Mouse (Mus musculus) kidney, embryonic 16.5 days (tissue): ENCODE measurements around the gene Fxr1. TPM values are rescaled to one million over a fixed set of nuclear protein-coding genes. Genes with fewer than 3 reads are reported as not detected.
"Not testable (repeated sequence)": the region's sequence is repeated elsewhere in the genome, so short reads cannot be mapped to it uniquely, and the experiment has no call there.

Experiments
- ATAC-seq: fragments of 200-750 bp; cut with Nextera tagmentation; 2 replicates; pipeline ENCODE4 v1.8.0; 2017; ENCODE audit warnings: moderate TSS enrichment; ENCODE audit not compliant: low FRiP score, low TSS enrichment
- H3K27ac ChIP-seq: fragments of 300-500 bp; sonication (generic); 2 replicates; pipeline ENCODE4 v1.5.1; 2014; ENCODE audit warnings: low read length
- H3K27me3 ChIP-seq: fragments of 300-500 bp; sonication (generic); 2 replicates; pipeline ENCODE4 v1.6.1; 2014; ENCODE audit warnings: low read length, control low read depth, mixed read lengths; ENCODE audit not compliant: insufficient read depth
- H3K36me3 ChIP-seq: fragments of 300-500 bp; sonication (generic); 2 replicates; pipeline ENCODE4 v1.6.1; 2014; ENCODE audit warnings: low read length, control low read depth, mixed read lengths; ENCODE audit not compliant: insufficient read depth
- H3K4me1 ChIP-seq: fragments of 300-500 bp; sonication (generic); 2 replicates; pipeline ENCODE4 v1.6.1; 2014; ENCODE audit warnings: low read length, control low read depth, mixed read lengths; ENCODE audit not compliant: insufficient read depth
- H3K4me2 ChIP-seq: fragments of 300-500 bp; sonication (generic); replicated peaks from 2 replicates; pipeline ENCODE4 v1.6.1; 2014; ENCODE audit warnings: low read depth, low read length
- H3K4me3 ChIP-seq: fragments of 300-500 bp; sonication (generic); 2 replicates; pipeline ENCODE4 v1.5.1; 2014; ENCODE audit warnings: mild to moderate bottlenecking, low read length
- H3K9ac ChIP-seq: fragments of 300-500 bp; sonication (generic); replicated peaks from 2 replicates; pipeline ENCODE4 v1.6.1; 2014; ENCODE audit warnings: low read length
- H3K9me3 ChIP-seq: fragments of 300-500 bp; sonication (generic); 2 replicates; pipeline ENCODE4 v1.6.1; 2016; ENCODE audit warnings: low read length, control low read depth
- WGBS: fragments of 180-500 bp; shearing (Covaris S2); extraction: QIAGEN DNeasy Blood & Tissue Kit; methylation state at CpG from one replicate; pipeline ENCODE4 v1.1.7; 2014; 5-methylcytosine and 5-hydroxymethylcytosine counted together
- polyA plus RNA-seq: library from polyadenylated mRNA; unstranded; fragments of >200 nt; fragmentation: Nextera tagmentation; extraction: Ambion mirVana; gene quantifications from 2 replicates; pipeline ENCODE4 v1.2.1, GENCODE M21; 2015

Gene Fxr1
- polyA plus RNA-seq, 1 experiment from 2014 or later = 57.6 TPM

GRCm38 (mm10) chr3:34035706-34036105, 16.0 kb downstream of the Fxr1 start:
- Histone ChIP-seq H3K9ac (no peak overlapping the region), H3K4me1 (peaks cover 17% of the 10 kb centered on the region), H3K4me2 (no peak overlapping the region), H3K4me3 (no peak overlapping the region), H3K27me3 (no peaks in the 10 kb centered on the region), H3K36me3 (no peaks in the 10 kb centered on the region), H3K9me3 (no peaks in the 10 kb centered on the region), H3K27ac (peak overlapping the region; percentile 46; the same call in 1 of the 2 replicates)
- ATAC-seq = no peak
- 90% methylated on average over 3 of the region's 3 CpGs for WGBS

DNA sequence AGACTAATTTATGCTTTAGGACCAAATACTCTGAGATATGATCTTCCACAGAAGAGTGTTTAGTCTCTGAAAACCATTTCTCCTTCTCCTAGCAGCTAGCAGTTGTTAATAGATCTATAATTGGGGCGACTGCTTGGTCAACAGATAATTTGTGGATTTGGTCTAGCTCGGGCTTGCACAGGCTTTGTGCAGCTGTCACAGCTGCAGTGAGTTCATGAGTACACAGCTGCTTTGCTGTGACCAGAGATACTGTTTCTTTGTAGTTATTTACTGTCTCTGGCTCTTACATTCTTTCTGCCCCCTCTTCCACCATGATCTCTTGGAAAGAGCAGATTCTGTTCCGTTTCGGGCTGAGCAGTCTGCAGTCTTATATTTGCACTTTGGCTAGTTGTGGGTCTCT, 22.2 kb downstream of the Fxr1 start:
- ATAC-seq = no peak
- no peak overlapping the region for H3K4me2 ChIP-seq
- H3K36me3 ChIP-seq = peaks cover 23% of the 10 kb centered on the region
- no peak overlapping the region for H3K9ac ChIP-seq
- no peaks in the 10 kb centered on the region for H3K9me3 ChIP-seq
- 86% methylated on average over 4 of the region's 4 CpGs for WGBS
- H3K27ac ChIP-seq = no peak overlapping the region
- no peaks in the 10 kb centered on the region for H3K27me3 ChIP-seq
- no peaks in the 10 kb centered on the region for H3K4me1 ChIP-seq
- no peak overlapping the region for H3K4me3 ChIP-seq

GRCm38 (mm10) chr3:34062352-34062751, 42.6 kb downstream of the Fxr1 start:
- Histone ChIP-seq H3K4me1 (no peaks in the 10 kb centered on the region), H3K9me3 (no peaks in the 10 kb centered on the region), H3K27ac (no peak overlapping the region), H3K4me2 (no peak overlapping the region), H3K4me3 (no peak overlapping the region), H3K36me3 (peaks cover 28% of the 10 kb centered on the region), H3K9ac (no peak overlapping the region), H3K27me3 (no peaks in the 10 kb centered on the region)
- no peak for ATAC-seq
- 90% methylated on average over 2 of the region's 2 CpGs for WGBS

DNA sequence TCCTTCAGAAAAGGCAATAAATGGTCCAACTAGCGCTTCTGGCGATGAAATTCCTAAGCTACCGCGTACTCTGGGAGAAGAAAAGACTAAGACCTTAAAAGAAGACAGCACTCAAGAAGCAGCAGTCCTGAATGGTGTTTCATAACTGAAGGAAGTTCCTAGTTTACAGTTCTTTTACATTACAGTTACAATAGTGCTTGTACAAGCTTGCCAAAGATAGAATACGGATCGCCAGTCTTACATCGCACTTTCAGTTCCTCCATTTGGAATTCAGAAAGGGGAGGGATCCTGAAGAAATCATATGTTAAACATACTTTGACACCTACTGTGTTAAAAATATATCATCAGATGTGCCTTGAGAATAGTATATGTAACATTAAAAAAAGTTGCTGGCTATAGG, 49.2 kb downstream of the Fxr1 start:
- peaks cover 27% of the 10 kb centered on the region for H3K36me3 ChIP-seq
- ATAC-seq, H3K4me3 ChIP-seq, H3K27me3 ChIP-seq, H3K9me3 ChIP-seq, H3K4me2 ChIP-seq, H3K9ac ChIP-seq, H3K4me1 ChIP-seq, H3K27ac ChIP-seq: not testable (repeated sequence)
- 97% methylated on average over 7 of the region's 7 CpGs for WGBS

DNA sequence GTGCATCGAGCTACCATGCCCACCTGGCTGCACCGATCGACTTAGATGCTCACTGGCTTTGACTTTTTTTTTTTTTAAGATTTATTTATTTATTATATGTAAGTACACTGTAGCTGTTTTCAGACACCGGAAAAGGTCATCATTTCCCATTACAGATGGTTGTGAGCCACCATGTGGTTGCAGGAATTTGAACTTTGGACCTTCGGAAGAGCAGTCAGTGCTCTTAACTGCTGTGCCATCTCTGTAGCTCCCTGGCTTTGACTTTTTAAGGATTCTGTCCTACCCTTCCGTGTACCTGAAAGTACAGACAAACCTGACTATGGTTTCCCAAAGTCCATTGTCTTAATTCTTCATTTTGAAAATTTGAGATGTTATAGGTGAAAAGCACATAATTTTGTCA, 53.0 kb downstream of the Fxr1 start:
- Histone ChIP-seq H3K9me3 (no peaks in the 10 kb centered on the region), H3K36me3 (peaks cover 22% of the 10 kb centered on the region), H3K4me2 (no peak overlapping the region), H3K4me1 (no peaks in the 10 kb centered on the region), H3K9ac (no peak overlapping the region), H3K27ac (no peak overlapping the region), H3K4me3 (no peak overlapping the region), H3K27me3 (no peaks in the 10 kb centered on the region)
- no peak for ATAC-seq
- WGBS = 90% methylated on average over 6 of the region's 6 CpGs

DNA sequence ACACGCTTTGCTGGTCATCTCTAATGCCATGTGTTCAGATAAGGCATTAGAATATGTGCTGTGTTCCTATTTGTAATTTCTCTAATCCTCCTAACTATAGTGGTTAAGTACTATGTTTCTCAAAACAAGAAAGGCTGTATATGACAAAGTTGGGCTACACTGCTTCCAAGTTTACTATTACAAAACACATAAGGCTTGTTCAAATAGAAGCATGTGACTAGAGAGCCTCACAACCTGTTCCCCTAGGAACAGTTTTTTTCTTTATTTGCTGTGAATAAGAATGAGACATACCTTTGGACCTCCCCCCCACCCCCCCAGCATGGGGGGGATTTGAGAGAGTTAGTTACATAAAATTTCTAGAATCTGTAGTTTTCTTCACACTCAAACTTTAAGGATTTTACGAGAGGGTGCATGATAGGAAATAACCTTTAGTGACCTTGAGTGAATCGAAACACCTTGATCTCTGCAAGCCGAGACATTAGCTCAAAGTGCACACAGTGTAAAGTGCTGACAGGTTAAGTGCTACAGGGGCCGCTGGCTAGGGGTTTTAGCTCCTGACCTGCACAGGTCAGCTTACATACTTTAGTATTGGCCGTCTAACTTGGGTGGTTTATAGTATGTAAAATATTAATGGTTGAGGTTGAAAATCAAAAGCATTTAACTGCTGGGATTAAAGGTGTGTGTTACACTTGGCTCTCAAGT, 56.5 kb downstream of the Fxr1 start:
- Histone ChIP-seq H3K9ac (no peak overlapping the region), H3K4me2 (no peak overlapping the region), H3K27me3 (no peaks in the 10 kb centered on the region), H3K27ac (0 out of 2 replicates have a peak overlapping the region, but pooled peaks have one; percentile 18), H3K4me1 (peaks cover 9% of the 10 kb centered on the region; the same call in 1 of the 2 replicates), H3K4me3 (no peak overlapping the region), H3K9me3 (no peaks in the 10 kb centered on the region), H3K36me3 (peaks cover 25% of the 10 kb centered on the region)
- WGBS = 65% methylated on average over 6 of the region's 6 CpGs
- peak; percentile 64; the same call in 1 of the 2 replicates for ATAC-seq

- WGBS = under 1% methylated on average over 50 of the region's 50 CpGs
- peak within 1 kb of the TSS; percentile 67 for H3K4me3 ChIP-seq
- H3K9me3 ChIP-seq = no peaks in the 10 kb centered on the region
- peaks cover 9% of the 10 kb centered on the region; the same call in 1 of the 2 replicates for H3K4me1 ChIP-seq
- H3K9ac ChIP-seq = peak within 1 kb of the TSS; percentile 88
- no peaks in the 10 kb centered on the region for H3K27me3 ChIP-seq
- H3K36me3 ChIP-seq = peaks cover 6% of the 10 kb centered on the region; the same call in 1 of the 2 replicates
- H3K27ac ChIP-seq = peak within 1 kb of the TSS; percentile 55; the same call in 1 of the 2 replicates
- peak within 1 kb of the TSS; percentile 49 for H3K4me2 ChIP-seq
- peak; percentile 96 for ATAC-seq
These were observed 61.3 kb downstream of the Fxr1 start, which contains the start of gene Dnajc19 for GRCm38 (mm10) chr3:34080900-34081662. TSS of gene Dnajc19 (minus strand) at chr3:34081321.

GRCm38 (mm10) chr3:34081929-34082328, 62.2 kb downstream of the Fxr1 start:
- 84% methylated on average over 3 of the region's 3 CpGs for WGBS
- no peak for ATAC-seq
- Histone ChIP-seq H3K9me3 (no peaks in the 10 kb centered on the region), H3K4me3 (peak overlapping the region; percentile 67), H3K27me3 (no peaks in the 10 kb centered on the region), H3K27ac (no peak overlapping the region), H3K9ac (peak overlapping the region; percentile 88; the same call in 1 of the 2 replicates), H3K4me2 (peak overlapping the region; percentile 49), H3K4me1 (peaks cover 9% of the 10 kb centered on the region; the same call in 1 of the 2 replicates), H3K36me3 (peaks cover 6% of the 10 kb centered on the region; the same call in 1 of the 2 replicates)

- no peak overlapping the region for H3K4me2 ChIP-seq
- H3K27ac ChIP-seq = no peak overlapping the region
- no peak for ATAC-seq
- peaks cover 9% of the 10 kb centered on the region; the same call in 1 of the 2 replicates for H3K4me1 ChIP-seq
- no peaks in the 10 kb centered on the region for H3K27me3 ChIP-seq
- no peak overlapping the region for H3K4me3 ChIP-seq
- H3K9me3 ChIP-seq = no peaks in the 10 kb centered on the region
- 75% methylated on average over 5 of the region's 5 CpGs for WGBS
- H3K36me3 ChIP-seq = peaks cover 3% of the 10 kb centered on the region; the same call in 1 of the 2 replicates
- no peak overlapping the region for H3K9ac ChIP-seq
These were observed 63.9 kb downstream of the Fxr1 start for GRCm38 (mm10) chr3:34083655-34084054.
